ENCODE assay signal across 23 mouse cellular contexts in genomic region chr7:44877833-44878232, GRCm38 (mm10). TPM values are rescaled to one million over a fixed set of nuclear protein-coding genes. Genes with fewer than 3 reads are reported as not detected.
DNase-seq lines count a peak whose midpoint lies in the region; ATAC-seq and TF ChIP-seq lines count a peak whose summit lies in the region.
"Had no signal": no experiment of that assay in that cellular context is flagged by ENCODE, and none has a peak within 500 bp of the region (broad histone marks: within the 10 kb centered on the region; RNA-seq: fewer than 3 reads in every experiment).

No protein-coding gene starts in this region.

- peaks cover 75% of the 10 kb centered on the region for H3K36me3 ChIP-seq in heart, embryonic 13.5 days
- peaks cover 67% of the 10 kb centered on the region for H3K36me3 ChIP-seq in heart, postnatal 0 days (replicated peaks; ENCODE audit: control insufficient read depth, insufficient read depth, low read length)

- H3K4me2 ChIP-seq in heart, embryonic 13.5 days: peak overlapping the region; percentile 3
- H3K4me2 ChIP-seq in heart, postnatal 0 days (ENCODE audit: low read depth, low read length): no peak overlapping the region
- H3K4me2 ChIP-seq: embryonic facial prominence, embryonic 15.5 days; hindbrain, embryonic 12.5 days had no signal

- intact Hi-C loops in heart, postnatal 14 days (cut with DNase I): no loop called here

- 48% methylated on average over 14 of the region's 14 CpGs for WGBS in heart, embryonic 13.5 days
- 42% methylated on average over 14 of the region's 14 CpGs for WGBS in heart, postnatal 0 days

- peak overlapping the region; percentile 90 for H3K27ac ChIP-seq in heart, embryonic 13.5 days (replicated peaks)
- peak overlapping the region; percentile 80 for H3K27ac ChIP-seq in heart, postnatal 0 days (ENCODE audit: low read depth)
- H3K27ac ChIP-seq: embryonic facial prominence, embryonic 15.5 days; forebrain, embryonic 10.5 days; gastrocnemius, adult 2 months; hindbrain, embryonic 12.5 days had no signal

- no peak overlapping the region for H3K4me3 ChIP-seq in heart, embryonic 13.5 days
- H3K4me3 ChIP-seq in heart, postnatal 0 days (ENCODE audit: low read depth, low read length): no peak overlapping the region
- H3K4me3 ChIP-seq: embryonic facial prominence, embryonic 15.5 days; erythroblast, embryonic 14.5 days; forebrain, embryonic 10.5 days; gastrocnemius, adult 2 months; hindbrain, embryonic 12.5 days had no signal

- H3K9ac ChIP-seq in heart, embryonic 13.5 days: 0 out of 2 replicates have a peak overlapping the region, but pooled peaks have one; percentile 61
- H3K9ac ChIP-seq in heart, postnatal 0 days (replicated peaks; ENCODE audit: low read depth, low read length): no peak overlapping the region
- H3K9ac ChIP-seq: embryonic facial prominence, embryonic 15.5 days; hindbrain, embryonic 12.5 days had no signal

- peak; percentile 71; the same call in 1 of the 2 replicates for TF ChIP-seq EP300 in heart, postnatal 0 days (IDR thresholded peaks at IDR 0.05; ENCODE audit: low read depth)

- ATAC-seq in heart, embryonic 13.5 days (ENCODE audit: extremely low read depth, insufficient number of reproducible peaks, low FRiP score, low TSS enrichment): peak; percentile 44; the same call in 1 of the 2 replicates
- peak; percentile 87 for ATAC-seq in heart, postnatal 0 days (ENCODE audit: insufficient read depth, low read depth)
- ATAC-seq: forebrain, embryonic 14.5 days; hindbrain, embryonic 16.5 days; inflammation-experienced regulatory T-cells, adult 6 months; intestine, postnatal 0 days had no signal

- peak; percentile 96 for DNase-seq in heart, adult 11 months
- no peak for DNase-seq in heart, postnatal 14 days
- DNase-seq in heart, adult 8-10 months (ENCODE audit: low spot score): peak; percentile 54
- DNase-seq in heart, postnatal 0 days (ENCODE audit: low spot score): peak; percentile 75
- DNase-seq in gastrocnemius, postnatal 4 days (ENCODE audit: low spot score in 2 of 2): no peak
- no peak for DNase-seq in layer of hippocampus, adult 9-11 months
- DNase-seq: adrenal gland, postnatal 10 days; B cell, adult 2 months; cerebellum, adult 11 months; cerebellum, adult 8-10 months; cerebellum, postnatal 14 days; embryo, embryonic 11 days; gastrocnemius, adult 2 months; gastrocnemius, postnatal 25 days had no signal

- TF ChIP-seq CTCF in heart, postnatal 0 days (IDR thresholded peaks at IDR 0.05; ENCODE audit: low read depth): no peak

- H3K27me3 ChIP-seq in heart, embryonic 13.5 days (replicated peaks): no peaks in the 10 kb centered on the region
- no peaks in the 10 kb centered on the region for H3K27me3 ChIP-seq in heart, postnatal 0 days (ENCODE audit: control insufficient read depth, insufficient read depth, low read length)
- H3K27me3 ChIP-seq: embryonic facial prominence, embryonic 15.5 days; hindbrain, embryonic 12.5 days had no signal

- H3K9me3 ChIP-seq in heart, embryonic 13.5 days: no peaks in the 10 kb centered on the region
- no peaks in the 10 kb centered on the region for H3K9me3 ChIP-seq in heart, postnatal 0 days (replicated peaks; ENCODE audit: control insufficient read depth, low read length)
- H3K9me3 ChIP-seq: embryonic facial prominence, embryonic 15.5 days; forebrain, embryonic 10.5 days; hindbrain, embryonic 12.5 days had no signal

- H3K4me1 ChIP-seq in heart, embryonic 13.5 days: peaks cover 34% of the 10 kb centered on the region
- H3K4me1 ChIP-seq in heart, postnatal 0 days (ENCODE audit: control insufficient read depth, insufficient read depth): peaks cover 21% of the 10 kb centered on the region
- H3K4me1 ChIP-seq: hindbrain, embryonic 12.5 days had no signal

RNA-seq across cellular contexts. Expression of gene Ptov1, which starts 8.2 kb away (rescaled TPM):
- total RNA-seq in heart, postnatal 14 days (2021): 100 to 1,000 TPM; 149 to 160 TPM
- 100 to 1,000 TPM; 178 to 199 (median 189) TPM for total RNA-seq in heart, adult 8-10 months (2022)
- 256 and 266 TPM in 2 replicates for polyA plus RNA-seq in heart, embryonic 13.5 days (2015; fragmentation: Nextera tagmentation; extraction: Ambion mirVana)
- total RNA-seq in heart, postnatal 0 days (2014; rRNA removed; ENCODE audit: low replicate concordance): 335 and 364 TPM in 2 replicates
- polyA plus RNA-seq in heart, postnatal 0 days (2015; fragmentation: Nextera tagmentation; extraction: Ambion mirVana): 246 and 248 TPM in 2 replicates
- 100 to 1,000 TPM; 332 to 346 TPM for total RNA-seq in gastrocnemius, postnatal 4 days (2021)

RNA-seq across cellular contexts. Expression of gene Med25, which starts 14.7 kb away (rescaled TPM):
- 10 to 100 TPM; 60.3 to 68.6 TPM for total RNA-seq in heart, postnatal 14 days (2021)
- 10 to 100 TPM; 79.8 to 88.1 (median 85.0) TPM for total RNA-seq in heart, adult 8-10 months (2022)
- polyA plus RNA-seq in heart, embryonic 13.5 days (2015; fragmentation: Nextera tagmentation; extraction: Ambion mirVana): 72.6 and 73.1 TPM in 2 replicates
- 112 and 136 TPM in 2 replicates for total RNA-seq in heart, postnatal 0 days (2014; rRNA removed; ENCODE audit: low replicate concordance)
- 69.0 and 73.3 TPM in 2 replicates for polyA plus RNA-seq in heart, postnatal 0 days (2015; fragmentation: Nextera tagmentation; extraction: Ambion mirVana)
- total RNA-seq in gastrocnemius, postnatal 4 days (2021): 10 to 100 TPM; 63.8 to 67.6 TPM

RNA-seq across cellular contexts. Expression of gene Fuz, which starts 18.0 kb away (rescaled TPM):
- 10 to 100 TPM in 1 of 2 experiments, 1 to 10 TPM in 1; 9.0 to 18.1 TPM for total RNA-seq in heart, postnatal 14 days (2021)
- total RNA-seq in heart, adult 8-10 months (2022): 10 to 100 TPM; 14.9 to 18.5 (median 17.4) TPM
- polyA plus RNA-seq in heart, embryonic 13.5 days (2015; fragmentation: Nextera tagmentation; extraction: Ambion mirVana): 13.6 and 14.6 TPM in 2 replicates
- 25.0 and 50.8 TPM in 2 replicates for total RNA-seq in heart, postnatal 0 days (2014; rRNA removed; ENCODE audit: low replicate concordance)
- polyA plus RNA-seq in heart, postnatal 0 days (2015; fragmentation: Nextera tagmentation; extraction: Ambion mirVana): 10.0 and 12.0 TPM in 2 replicates
- 10 to 100 TPM; 16.1 to 18.4 TPM for total RNA-seq in gastrocnemius, postnatal 4 days (2021)

RNA-seq across cellular contexts. Expression of gene Pnkp, which starts 20.9 kb away (rescaled TPM):
- 10 to 100 TPM; 17.6 to 18.8 TPM for total RNA-seq in heart, postnatal 14 days (2021)
- 10 to 100 TPM; 17.8 to 20.6 (median 19.6) TPM for total RNA-seq in heart, adult 8-10 months (2022)
- 24.0 and 24.3 TPM in 2 replicates for polyA plus RNA-seq in heart, embryonic 13.5 days (2015; fragmentation: Nextera tagmentation; extraction: Ambion mirVana)
- total RNA-seq in heart, postnatal 0 days (2014; rRNA removed; ENCODE audit: low replicate concordance): 43.6 and 45.9 TPM in 2 replicates
- 24.5 and 27.2 TPM in 2 replicates for polyA plus RNA-seq in heart, postnatal 0 days (2015; fragmentation: Nextera tagmentation; extraction: Ambion mirVana)
- total RNA-seq in gastrocnemius, postnatal 4 days (2021): 10 to 100 TPM; 18.6 to 20.5 TPM

RNA-seq across cellular contexts. Expression of gene Tbc1d17, which starts 29.0 kb away (rescaled TPM):
- 10 to 100 TPM; 41.0 to 42.8 TPM for total RNA-seq in heart, postnatal 14 days (2021)
- 10 to 100 TPM; 40.7 to 59.5 (median 51.5) TPM for total RNA-seq in heart, adult 8-10 months (2022)
- polyA plus RNA-seq in heart, embryonic 13.5 days (2015; fragmentation: Nextera tagmentation; extraction: Ambion mirVana): 56.1 and 57.0 TPM in 2 replicates
- 43.5 and 101 TPM in 2 replicates for total RNA-seq in heart, postnatal 0 days (2014; rRNA removed; ENCODE audit: low replicate concordance)
- polyA plus RNA-seq in heart, postnatal 0 days (2015; fragmentation: Nextera tagmentation; extraction: Ambion mirVana): 51.7 and 57.5 TPM in 2 replicates
- total RNA-seq in gastrocnemius, postnatal 4 days (2021): 10 to 100 TPM; 56.5 to 63.4 TPM

Comparison
In these comparisons a context has a peak if more than half of its experiments do, and no peak if none do; other contexts are left out.
1. DNase-seq: peak in heart, adult 11 months (single experiment), heart, adult 8-10 months (single experiment) and heart, postnatal 0 days (single experiment); none in heart, postnatal 14 days (0 of 2), gastrocnemius, postnatal 4 days (0 of 2) and layer of hippocampus, adult 9-11 months (single experiment).